Mouse (Mus musculus): ENCODE results near the gene Cbfa2t3.

- no peak for TF ChIP-seq CTCF (IDR thresholded peaks at IDR 0.05; ENCODE audit: borderline replicate concordance, insufficient read depth, low read length)
- TF ChIP-seq POLR2A (IDR thresholded peaks at IDR 0.05; ENCODE audit: low read depth, low read length): peak; percentile 96
These were observed 122.3 kb downstream of the Cbfa2t3 start, which contains the start of gene Aprt for GRCm38 (mm10) chr8:122576648-122577022.
